Mouse (Mus musculus) embryonic facial prominence, embryonic 10.5 days (tissue): ENCODE data around the gene Sigmar1. TPM values are rescaled to one million over a fixed set of nuclear protein-coding genes. Genes with fewer than 3 reads are reported as not detected.
A peak's percentile ranks its signal among the peaks of the same experiment; 100 is the strongest.
"Not testable (repeated sequence)": the region's sequence is repeated elsewhere in the genome, so short reads cannot be mapped to it uniquely, and the experiment has no call there.

Experiments
- DNase-seq: peaks from one replicate; pipeline ENCODE4 v3.0.0-alpha.2; 2017; ENCODE audit warnings: low spot score
- H3K27ac ChIP-seq: fragments of 300-500 bp; sonication (generic); replicated peaks from 2 replicates; pipeline ENCODE4 v1.5.1; 2016; ENCODE audit warnings: mild to moderate bottlenecking
- H3K27me3 ChIP-seq: fragments of 300-500 bp; sonication (generic); replicated peaks from 2 replicates; pipeline ENCODE4 v1.6.1; 2016; ENCODE audit warnings: low read depth, mild to moderate bottlenecking; ENCODE audit not compliant: poor library complexity, severe bottlenecking
- H3K36me3 ChIP-seq: fragments of 300-500 bp; sonication (generic); replicated peaks from 2 replicates; pipeline ENCODE4 v1.6.1; 2016; ENCODE audit warnings: mild to moderate bottlenecking, moderate library complexity
- H3K4me1 ChIP-seq: fragments of 300-500 bp; sonication (generic); 2 replicates; pipeline ENCODE4 v1.6.1; 2016
- H3K4me3 ChIP-seq: fragments of 300-500 bp; sonication (generic); 2 replicates; pipeline ENCODE4 v1.5.1; 2016; ENCODE audit warnings: mild to moderate bottlenecking, moderate library complexity
- H3K9me3 ChIP-seq: fragments of 300-500 bp; sonication (generic); 2 replicates; pipeline ENCODE4 v1.6.1; 2016; ENCODE audit warnings: mild to moderate bottlenecking
- WGBS: fragments of 180-500 bp; shearing (Covaris S2); methylation state at CpG from one replicate; pipeline ENCODE4 v1.1.7; 2016; 5-methylcytosine and 5-hydroxymethylcytosine counted together
- polyA plus RNA-seq: library from polyadenylated mRNA; unstranded; fragments of >200 nt; fragmentation: Nextera tagmentation; extraction: Ambion mirVana; gene quantifications from 2 replicates; pipeline ENCODE4 v1.2.1, GENCODE M21; 2016

Gene Sigmar1
- polyA plus RNA-seq, 1 experiment from 2014 or later, result 87.6 TPM

GRCm38 (mm10) chr4:41715082-41715481, 40.9 kb downstream of the Sigmar1 start:
- no peaks in the 10 kb centered on the region for H3K9me3 ChIP-seq
- no peak overlapping the region for H3K4me3 ChIP-seq
- no peak overlapping the region for H3K27ac ChIP-seq
- H3K4me1 ChIP-seq, result peaks cover 50% of the 10 kb centered on the region
- no peak for DNase-seq
- no peaks in the 10 kb centered on the region for H3K27me3 ChIP-seq
- H3K36me3 ChIP-seq, result peaks cover 66% of the 10 kb centered on the region
- 79% methylated on average over 8 of the region's 8 CpGs for WGBS

- 19% methylated on average over 8 of the region's 8 CpGs for WGBS
- Histone ChIP-seq H3K9me3 (no peaks in the 10 kb centered on the region), H3K4me1 (peaks cover 50% of the 10 kb centered on the region), H3K4me3 (peak overlapping the region; percentile 89), H3K36me3 (peaks cover 58% of the 10 kb centered on the region), H3K27ac (no peak overlapping the region), H3K27me3 (no peaks in the 10 kb centered on the region)
- DNase-seq, result peak; percentile 68
Observed at GRCm38 (mm10) chr4:41714276-41714675, 41.7 kb downstream of the Sigmar1 start.

GRCm38 (mm10) chr4:41713197-41714067, 42.5 kb downstream of the Sigmar1 start, which contains the start of gene Rpp25l:
Rpp25l (minus strand) TSS chr4:41713534.
- Histone ChIP-seq H3K27me3 (no peaks in the 10 kb centered on the region), H3K36me3 (peaks cover 50% of the 10 kb centered on the region), H3K27ac (peak within 1 kb of the TSS; percentile 96), H3K4me3 (peak within 1 kb of the TSS; percentile 89), H3K4me1 (peaks cover 56% of the 10 kb centered on the region), H3K9me3 (no peaks in the 10 kb centered on the region)
- WGBS, result under 1% methylated on average over 61 of the region's 61 CpGs
- peak; percentile 93 for DNase-seq

- peak overlapping the region; percentile 89 for H3K4me3 ChIP-seq
- peaks cover 42% of the 10 kb centered on the region for H3K36me3 ChIP-seq
- no peak for DNase-seq
- peaks cover 6% of the 10 kb centered on the region for H3K27me3 ChIP-seq
- peak overlapping the region; percentile 96 for H3K27ac ChIP-seq
- no peaks in the 10 kb centered on the region for H3K9me3 ChIP-seq
- peaks cover 63% of the 10 kb centered on the region for H3K4me1 ChIP-seq
- 52% methylated on average over 31 of the region's 31 CpGs for WGBS
Observed at GRCm38 (mm10) chr4:41712421-41713196, 43.3 kb downstream of the Sigmar1 start.

- H3K9me3 ChIP-seq, result no peaks in the 10 kb centered on the region
- H3K27ac ChIP-seq, result peak overlapping the region; percentile 96; the same call in 1 of the 2 replicates
- WGBS, result 82% methylated on average over 16 of the region's 16 CpGs
- H3K4me1 ChIP-seq, result peaks cover 63% of the 10 kb centered on the region
- H3K4me3 ChIP-seq, result peak overlapping the region; percentile 89
- peaks cover 34% of the 10 kb centered on the region for H3K36me3 ChIP-seq
- H3K27me3 ChIP-seq, result peaks cover 10% of the 10 kb centered on the region
- no peak for DNase-seq
Observed at GRCm38 (mm10) chr4:41711705-41712375, 44.1 kb downstream of the Sigmar1 start.

GRCm38 (mm10) chr4:41710229-41710628, 45.7 kb downstream of the Sigmar1 start:
- H3K9me3 ChIP-seq, result no peaks in the 10 kb centered on the region
- H3K4me3 ChIP-seq, result no peak overlapping the region
- no peak for DNase-seq
- H3K27ac ChIP-seq, result no peak overlapping the region
- H3K4me1 ChIP-seq, result peaks cover 67% of the 10 kb centered on the region
- peaks cover 27% of the 10 kb centered on the region for H3K27me3 ChIP-seq
- WGBS, result 60% methylated on average over 4 of the region's 4 CpGs
- H3K36me3 ChIP-seq, result peaks cover 24% of the 10 kb centered on the region

GRCm38 (mm10) chr4:41708192-41708745, 47.7 kb downstream of the Sigmar1 start:
- DNase-seq, result no peak
- Histone ChIP-seq H3K4me1 (peaks cover 73% of the 10 kb centered on the region), H3K27me3 (peaks cover 45% of the 10 kb centered on the region), H3K9me3 (no peaks in the 10 kb centered on the region), H3K4me3 (no peak overlapping the region), H3K36me3 (peaks cover 21% of the 10 kb centered on the region), H3K27ac (peak overlapping the region; percentile 16; the same call in 1 of the 2 replicates)
- WGBS, result 39% methylated on average over 8 of the region's 8 CpGs

- WGBS, result 3% methylated on average over 13 of the region's 13 CpGs
Observed at GRCm38 (mm10) chr4:41707011-41707535, 48.9 kb downstream of the Sigmar1 start.

GRCm38 (mm10) chr4:41705922-41706754, 49.8 kb downstream of the Sigmar1 start:
- Histone ChIP-seq H3K27ac (no peak overlapping the region), H3K4me1 (peaks cover 57% of the 10 kb centered on the region), H3K27me3 (peaks cover 48% of the 10 kb centered on the region), H3K4me3 (no peak overlapping the region), H3K36me3 (peaks cover 8% of the 10 kb centered on the region), H3K9me3 (no peaks in the 10 kb centered on the region)
- no peak for DNase-seq
- WGBS, result 73% methylated on average over 19 of the region's 19 CpGs

More at GRCm38 (mm10) chr4:41707011-41707535, 48.9 kb downstream of the Sigmar1 start:
- peaks cover 48% of the 10 kb centered on the region for H3K27me3 ChIP-seq
- peaks cover 17% of the 10 kb centered on the region for H3K36me3 ChIP-seq
- peak overlapping the region; percentile 11 for H3K4me3 ChIP-seq
- peak overlapping the region; percentile 16; the same call in 1 of the 2 replicates for H3K27ac ChIP-seq
- no peaks in the 10 kb centered on the region for H3K9me3 ChIP-seq
- H3K4me1 ChIP-seq, result peaks cover 66% of the 10 kb centered on the region
- peak; percentile 80 for DNase-seq

- H3K4me3 ChIP-seq, result 0 out of 2 replicates have a peak overlapping the region, but pooled peaks have one; percentile 8
- peak; percentile 60 for DNase-seq
- H3K9me3 ChIP-seq, result no peaks in the 10 kb centered on the region
- peaks cover 57% of the 10 kb centered on the region for H3K4me1 ChIP-seq
- H3K36me3 ChIP-seq, result no peaks in the 10 kb centered on the region
- no peak overlapping the region; the same call in 1 of the 2 replicates for H3K27ac ChIP-seq
- 5% methylated on average over 5 of the region's 5 CpGs for WGBS
- H3K27me3 ChIP-seq, result peaks cover 48% of the 10 kb centered on the region
Observed at GRCm38 (mm10) chr4:41704651-41705050, 51.3 kb downstream of the Sigmar1 start.

GRCm38 (mm10) chr4:41702226-41702625, 53.7 kb downstream of the Sigmar1 start:
- H3K27ac ChIP-seq, H3K9me3 ChIP-seq, H3K4me3 ChIP-seq, DNase-seq, H3K36me3 ChIP-seq: not testable (repeated sequence)
- WGBS, result 61% methylated on average over 2 of the region's 2 CpGs
- peaks cover 46% of the 10 kb centered on the region for H3K27me3 ChIP-seq
- H3K4me1 ChIP-seq, result peaks cover 39% of the 10 kb centered on the region
